Mouse (Mus musculus): ENCODE measurements around the gene Tspyl2.

GRCm38 (mm10) chrX:152322776-152323175 is 19.4 kb downstream of the Tspyl2 start:
- no peak for TF ChIP-seq CTCF (IDR thresholded peaks at IDR 0.05)
- TF ChIP-seq POLR2A (IDR thresholded peaks at IDR 0.05; ENCODE audit: insufficient read depth, low read depth, low read length): no peak
